In genomic region chr5:139015097-139015496, GRCm38 (mm10) we compare ENCODE assay signal across 8 mouse cellular contexts. TPM values are rescaled to one million over a fixed set of nuclear protein-coding genes. Genes with fewer than 3 reads are reported as not detected.
DNase-seq lines count a peak whose midpoint lies in the region; ATAC-seq and TF ChIP-seq lines count a peak whose summit lies in the region.

No protein-coding gene starts in this region.

- no peaks in the 10 kb centered on the region for H3K36me3 ChIP-seq in heart, embryonic 12.5 days

- ATAC-seq in cerebellum, adult (ENCODE audit: insufficient number of reproducible peaks, low FRiP score, low TSS enrichment), result no peak
- peak; percentile 86 for ATAC-seq in Patski
- ATAC-seq in heart, embryonic 12.5 days (ENCODE audit: insufficient number of reproducible peaks, low FRiP score), result peak; percentile 72

- POLR2A ChIA-PET in Patski (lab: Charles Lee), result interaction anchor here (0.5 to 1.6 kb wide), 4 partner anchors 19 to 383 kb away, joined by 4 to 6 read pairs (median 4); no protein-coding TSS in a partner anchor

- DNase-seq in cerebellum, postnatal 10 days, result peak; percentile 57 to 61
- peak; percentile 99 for DNase-seq in Patski (ENCODE audit: low read depth, low spot score)
- peak; percentile 78 to 86 for DNase-seq in kidney, postnatal 4 days
- peak; percentile 66 for DNase-seq in ovary, postnatal 36 days (ENCODE audit: low spot score)
- DNase-seq in B cell, adult 2 months, result no peak
- no peak for DNase-seq in right cerebral cortex, adult 18-20 months

- H3K27ac ChIP-seq in heart, embryonic 12.5 days (ENCODE audit: poor library complexity, severe bottlenecking), result no peak overlapping the region

- in situ Hi-C loops in Patski (cut with MboI; ENCODE audit: low pct_unique_long_range_greater_than_20kb), result loop anchor here (25.0 kb wide), 1 partner anchor 1228 kb away; the partner anchor contains the start of genes Mepce, Ppp1r35 and Zcwpw1

- no peaks in the 10 kb centered on the region for H3K9me3 ChIP-seq in heart, embryonic 12.5 days (replicated peaks)

- H3K4me1 ChIP-seq in heart, embryonic 12.5 days (replicated peaks), result peaks cover 26% of the 10 kb centered on the region

- H3K4me3 ChIP-seq in heart, embryonic 12.5 days, result no peak overlapping the region

- 53% methylated on average over 3 of the region's 3 CpGs for WGBS in heart, embryonic 12.5 days

- no peak for TF ChIP-seq CTCF in Patski (IDR thresholded peaks at IDR 0.05)

- no peak overlapping the region for H3K4me2 ChIP-seq in heart, embryonic 12.5 days

- H3K9ac ChIP-seq in heart, embryonic 12.5 days, result no peak overlapping the region

- CTCF ChIA-PET in Patski (lab: Charles Lee), result interaction anchor here (1.1 to 2.7 kb wide), 3 partner anchors 8 to 19 kb away, joined by 3 to 9 read pairs (median 4); partner anchors contain the start of gene Pdgfa

- H3K27me3 ChIP-seq in Patski, result no peaks in the 10 kb centered on the region
- H3K27me3 ChIP-seq in heart, embryonic 12.5 days (replicated peaks), result no peaks in the 10 kb centered on the region; the same call in 1 of the 2 replicates

RNA-seq across cellular contexts. Expression of gene Pdgfa, which starts 17.9 kb away (rescaled TPM):
- 35.4 TPM for polyA plus RNA-seq in Patski (2021)
- 34.4 and 37.4 TPM in 2 replicates for polyA plus RNA-seq in heart, embryonic 12.5 days (2016; fragmentation: Nextera tagmentation; extraction: Ambion mirVana)

Comparison
In these comparisons a context has a peak if more than half of its experiments do, and no peak if none do; other contexts are left out.
1. DNase-seq: peak in cerebellum, postnatal 10 days (2 of 2), Patski (single experiment), kidney, postnatal 4 days (2 of 2) and ovary, postnatal 36 days (single experiment); none in B cell, adult 2 months (0 of 2) and right cerebral cortex, adult 18-20 months (single experiment).